Mouse (Mus musculus) embryo, embryonic 11 days (tissue): ENCODE measurements at regions not wholly inside any gene's neighbourhood (a gene's known extent, or its start where the extent isn't known, plus 50 kb on each side); places are given as distances from the start of the nearest gene placed in this dataset.

ENCODE experiments used
- DNase-seq: peaks from one replicate; pipeline ENCODE4 v3.0.0-alpha.2; 2015

- peak; percentile 12 for DNase-seq
Observed at GRCm38 (mm10) chr13:88088259-88088658, 733.0 kb upstream of the Edil3 start.
